In genomic region chr5:129611060-129611459, GRCm38 (mm10) we compare ENCODE assay signal across 9 mouse cellular contexts. TPM values are rescaled to one million over a fixed set of nuclear protein-coding genes. Genes with fewer than 3 reads are reported as not detected.
DNase-seq lines count a peak whose midpoint lies in the region; TF ChIP-seq lines count a peak whose summit lies in the region.
"Had no signal": no experiment of that assay in that cellular context is flagged by ENCODE, and none has a peak within 500 bp of the region (broad histone marks: within the 10 kb centered on the region; RNA-seq: fewer than 3 reads in every experiment).

No protein-coding gene starts in this region.

- no peaks in the 10 kb centered on the region for H3K4me1 ChIP-seq in testis, adult 2 months (ENCODE audit: control insufficient read depth, insufficient read depth, low read length)
- H3K4me1 ChIP-seq: embryonic facial prominence, embryonic 13.5 days had no signal

- H3K27ac ChIP-seq in testis, adult 2 months (ENCODE audit: control insufficient read depth, insufficient read depth, low read depth, low read length), result no peak overlapping the region
- H3K27ac ChIP-seq: embryonic facial prominence, embryonic 13.5 days had no signal

- no peak overlapping the region for H3K4me3 ChIP-seq in testis, adult 2 months (ENCODE audit: control insufficient read depth, low read depth, low read length)
- H3K4me3 ChIP-seq: embryonic facial prominence, embryonic 13.5 days had no signal

- TF ChIP-seq CTCF in testis, adult 2 months (IDR thresholded peaks at IDR 0.05; ENCODE audit: control insufficient read depth, insufficient read depth, insufficient replicate concordance, low read depth, low read length), result peak; percentile 52; the same call in 1 of the 2 replicates

- no peaks in the 10 kb centered on the region for H3K36me3 ChIP-seq in testis, adult 2 months (ENCODE audit: control insufficient read depth, insufficient read depth, low read length)
- H3K36me3 ChIP-seq: embryonic facial prominence, embryonic 13.5 days had no signal

- intact Hi-C loops in left cerebral cortex, postnatal 4 days (cut with DNase I), result loop anchor here (5.0 kb wide), 1 partner anchor 111 kb away; no protein-coding TSS in a partner anchor

- no peak for TF ChIP-seq POLR2A in testis, adult 2 months (IDR thresholded peaks at IDR 0.05; ENCODE audit: control insufficient read depth, low read depth, low read length)

- no peaks in the 10 kb centered on the region for H3K27me3 ChIP-seq in testis, adult 2 months (ENCODE audit: control insufficient read depth, insufficient read depth, low read length)
- H3K27me3 ChIP-seq: embryonic facial prominence, embryonic 13.5 days had no signal

- DNase-seq in urinary bladder, postnatal 25 days (ENCODE audit: low spot score), result peak; percentile 43
- no peak for DNase-seq in urinary bladder, postnatal 10 days (ENCODE audit: low spot score)
- DNase-seq in cerebellum, adult 9-11 months, result peak; percentile 67
- peak; percentile 57 for DNase-seq in gastrocnemius, adult 18-20 months (ENCODE audit: low spot score)
- DNase-seq in kidney, adult 11 months, result peak; percentile 67
- peak; percentile 76 for DNase-seq in left cerebral cortex, postnatal 4 days
- DNase-seq in natural killer cell, adult 2 months (ENCODE audit: low spot score in 2 of 2), result peak; percentile 25 to 51

RNA-seq across cellular contexts. Expression of gene Mmp17, which starts 27.1 kb away (rescaled TPM):
- under 1 TPM; 0.11 to 0.14 TPM for total RNA-seq in gastrocnemius, adult 18-20 months (2021)
- 10 to 100 TPM; 39.5 to 47.2 TPM for total RNA-seq in left cerebral cortex, postnatal 4 days (2021)
- polyA plus RNA-seq in testis, adult 2 months (2012; rRNA removed), result 0.93 and 1.2 TPM in 2 replicates

RNA-seq across cellular contexts. Expression of gene Zfp11, which starts 58.8 kb away (rescaled TPM):
- total RNA-seq in gastrocnemius, adult 18-20 months (2021), result 1 to 10 TPM; 1.9 to 2.0 TPM
- 1 to 10 TPM; 8.2 to 8.6 TPM for total RNA-seq in left cerebral cortex, postnatal 4 days (2021)
- polyA plus RNA-seq in testis, adult 2 months (2012; rRNA removed), result 0.94 and 1.3 TPM in 2 replicates

Comparison
In these comparisons a context has a peak if more than half of its experiments do, and no peak if none do; other contexts are left out.
1. RNA of gene Mmp17, which starts 27.1 kb away (total RNA-seq): 39.5 to 47.2 TPM in left cerebral cortex, postnatal 4 days; 0.11 to 0.14 TPM in gastrocnemius, adult 18-20 months; every median in the first group is over 10 times any median in the second.